8 mouse cellular contexts compared by ENCODE assay signal in genomic region chr3:133339411-133339823, GRCm38 (mm10). TPM values are rescaled to one million over a fixed set of nuclear protein-coding genes. Genes with fewer than 3 reads are reported as not detected.
A peak's percentile ranks its signal among the peaks of the same experiment; 100 is the strongest.
DNase-seq lines count a peak whose midpoint lies in the region; ATAC-seq lines count a peak whose summit lies in the region.

No protein-coding gene starts in this region.

- no peaks in the 10 kb centered on the region for H3K36me3 ChIP-seq in neural tube, embryonic 14.5 days (ENCODE audit: control insufficient read depth, insufficient read depth, low read length)

- no peak overlapping the region for H3K4me3 ChIP-seq in neural tube, embryonic 14.5 days (ENCODE audit: low read depth, low read length)

- DNase-seq in cerebellum, adult 18-20 months, result peak; percentile 14 to 16
- no peak for DNase-seq in cerebellum, adult 9-11 months
- DNase-seq in urinary bladder, postnatal 14 days (ENCODE audit: low spot score), result peak; percentile 21
- no peak for DNase-seq in urinary bladder, postnatal 36 days (ENCODE audit: low spot score in 2 of 2)
- DNase-seq in heart, postnatal 36 days, result peak; percentile 23 to 28
- peak; percentile 56 for DNase-seq in liver
- DNase-seq in testis, postnatal 14 days (ENCODE audit: low spot score), result no peak

- intact Hi-C loops in heart, postnatal 36 days (cut with DNase I), result loop anchor here (5.0 kb wide), 1 partner anchor 203 kb away; no protein-coding TSS in a partner anchor

- ATAC-seq in neural tube, embryonic 14.5 days (ENCODE audit: low read depth), result peak; percentile 68; the same call in 1 of the 2 replicates

- 57% methylated on average over 11 of the region's 11 CpGs for WGBS in neural tube, embryonic 14.5 days

- H3K9ac ChIP-seq in neural tube, embryonic 14.5 days (replicated peaks; ENCODE audit: low read depth, low read length), result no peak overlapping the region

- H3K4me1 ChIP-seq in neural tube, embryonic 14.5 days (ENCODE audit: control insufficient read depth, insufficient read depth, low read length), result no peaks in the 10 kb centered on the region

- no peaks in the 10 kb centered on the region for H3K9me3 ChIP-seq in neural tube, embryonic 14.5 days (ENCODE audit: control insufficient read depth, low read length)

- no peaks in the 10 kb centered on the region for H3K27me3 ChIP-seq in neural tube, embryonic 14.5 days (ENCODE audit: control insufficient read depth, insufficient read depth, low read length)

- H3K4me2 ChIP-seq in neural tube, embryonic 14.5 days (ENCODE audit: low read depth, low read length), result no peak overlapping the region

- H3K27ac ChIP-seq in neural tube, embryonic 14.5 days (ENCODE audit: low read depth, low read length), result no peak overlapping the region

RNA-seq across cellular contexts. Expression of gene Ppa2, which starts 29.5 kb away (rescaled TPM):
- 100 to 1,000 TPM; 138 to 145 TPM for total RNA-seq in heart, postnatal 36 days (2021)
- polyA plus RNA-seq in neural tube, embryonic 14.5 days (2014; fragmentation: Nextera tagmentation; extraction: Ambion mirVana), result 82.2 and 91.1 TPM in 2 replicates

Comparison
In these comparisons a context has a peak if more than half of its experiments do, and no peak if none do; other contexts are left out.
1. DNase-seq: peak in cerebellum, adult 18-20 months (2 of 2), urinary bladder, postnatal 14 days (single experiment), heart, postnatal 36 days (2 of 2) and liver (single experiment); none in cerebellum, adult 9-11 months (single experiment), urinary bladder, postnatal 36 days (0 of 2) and testis, postnatal 14 days (single experiment).